Mouse (Mus musculus): ENCODE measurements around the gene Serpinb6a. TPM values are rescaled to one million over a fixed set of nuclear protein-coding genes. Genes with fewer than 3 reads are reported as not detected.
"Not testable (repeated sequence)": the region's sequence is repeated elsewhere in the genome, so short reads cannot be mapped to it uniquely, and the experiment has no call there.

Serpinb6a gene
- total and polyA plus RNA-seq, 3 experiments = 4.4 to 22.5 (median 5.8) TPM

DNA sequence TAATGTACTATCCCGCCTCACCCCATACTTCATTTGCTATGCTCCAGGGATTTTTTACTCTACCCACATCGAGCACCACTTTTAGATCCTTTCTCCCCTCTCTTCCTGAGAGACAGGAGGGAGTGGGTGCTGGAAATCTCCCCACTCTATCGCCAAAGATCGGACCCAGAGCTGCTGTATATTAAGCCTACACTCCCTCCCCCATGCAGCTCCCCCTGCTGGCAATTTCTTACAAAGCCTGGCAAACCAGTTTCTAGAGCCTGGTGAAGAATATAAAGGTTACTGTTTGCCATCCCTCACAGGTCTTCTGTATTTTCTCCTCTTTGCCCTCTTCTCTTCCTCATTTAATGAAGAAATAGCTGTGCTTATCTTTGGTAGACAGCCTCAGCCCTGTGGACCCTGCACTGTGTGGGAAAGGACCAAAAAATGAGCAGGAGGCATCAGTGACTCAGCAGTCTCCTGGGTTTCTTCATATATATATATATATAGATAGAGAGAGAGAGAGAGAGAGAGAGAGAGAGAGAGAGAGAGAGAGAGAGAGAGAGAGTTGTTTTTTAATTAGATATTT is 60.3 kb downstream of the Serpinb6a start:
- no peak overlapping the region for H3K9ac ChIP-seq (ENCODE audit: insufficient read depth, low read depth)
- dilution Hi-C loops (cut with MboI; ENCODE audit: extremely low pct_ligation_motif_present, extremely low pct_unique_long_range_greater_than_20kb, low sequenced_read_pairs) = no loop called here
- no peak overlapping the region for H3K4me3 ChIP-seq (replicated peaks in 1 of 3; ENCODE audit: low read depth in 2 of 3, low read length in 2 of 3, poor library complexity in 1 of 3)
- peak; percentile 35 for DNase-seq (ENCODE audit: extremely low read depth)
- H3K9me3 ChIP-seq (replicated peaks; ENCODE audit: low read length) = no peaks in the 10 kb centered on the region
- H3K27ac ChIP-seq (ENCODE audit: insufficient read depth, low read depth) = no peak overlapping the region
- H3K79me2 ChIP-seq (replicated peaks; ENCODE audit: control insufficient read depth, extremely low read depth, insufficient read depth, poor library complexity, severe bottlenecking) = no peaks in the 10 kb centered on the region
- no peaks in the 10 kb centered on the region for H3K36me3 ChIP-seq (replicated peaks in 1 of 2; ENCODE audit: control insufficient read depth in 1 of 2, insufficient read depth in 1 of 2, low read length in 1 of 2)
- in situ Hi-C loops (cut with MboI; ENCODE audit: low pct_ligation_motif_present, low pct_unique_long_range_greater_than_20kb, low sequenced_read_pairs) = no loop called here
- TF ChIP-seq CHD1 (IDR thresholded peaks at IDR 0.05; ENCODE audit: low read depth, low read length) (no peak), GABPA (IDR thresholded peaks at IDR 0.05; ENCODE audit: insufficient replicate concordance, low read depth, low read length) (no peak), JUND (conservative IDR thresholded peaks at IDR 0.05; ENCODE audit: low read depth, low read length) (no peak), CTCF (conservative IDR thresholded peaks at IDR 0.05 in 1 of 2, IDR thresholded peaks at IDR 0.05 in 1 of 2; ENCODE audit: low read depth in 2 of 2, low read length in 2 of 2) (peak; percentile 50 to 69), EP300 (IDR thresholded peaks at IDR 0.05; ENCODE audit: low read length) (no peak), MAX (IDR thresholded peaks at IDR 0.05; ENCODE audit: low read length) (no peak), SMC3 (IDR thresholded peaks at IDR 0.05; ENCODE audit: low read depth, low read length) (peak; percentile 39), RAD21 (IDR thresholded peaks at IDR 0.05; ENCODE audit: low read depth, low read length) (peak; percentile 6), ZNF384 (IDR thresholded peaks at IDR 0.05; ENCODE audit: low read depth, low read length) (no peak), NELFE (IDR thresholded peaks at IDR 0.05; ENCODE audit: low read depth, low read length) (no peak)
- no peaks in the 10 kb centered on the region for H3K4me1 ChIP-seq (ENCODE audit: control insufficient read depth in 1 of 2, insufficient read depth in 2 of 2)
- 0 out of 2 replicates have a peak overlapping the region, but pooled peaks have one; percentile 13 for H3K4me2 ChIP-seq (ENCODE audit: insufficient read depth, low read depth, poor library complexity, severe bottlenecking)
- H3K27me3 ChIP-seq (replicated peaks) = no peaks in the 10 kb centered on the region

DNA sequence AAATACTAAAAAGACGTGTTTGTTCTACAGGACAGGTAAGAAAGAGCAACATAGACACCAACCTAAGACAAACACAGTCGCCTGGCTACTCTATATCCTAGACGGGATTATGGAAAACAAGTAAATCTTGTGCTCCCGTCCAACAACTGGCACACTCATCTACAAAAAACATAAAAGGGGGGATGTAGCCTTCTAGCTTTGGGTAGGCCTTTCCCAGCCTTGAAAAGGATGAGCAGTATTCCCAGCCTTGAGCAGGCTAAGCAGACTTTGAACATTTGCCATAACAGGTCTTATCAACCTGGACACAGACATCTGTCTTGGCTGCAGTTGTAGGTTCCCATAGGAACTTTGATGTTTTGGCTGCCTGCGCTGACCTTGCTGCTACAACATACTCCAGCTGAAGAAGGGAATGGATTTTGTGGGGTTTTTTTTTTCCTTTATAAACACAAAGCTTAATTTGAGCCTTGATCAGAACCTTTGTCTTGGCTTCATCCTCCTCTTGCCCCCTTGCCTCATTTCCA is 61.2 kb downstream of the Serpinb6a start:
- DNase-seq (ENCODE audit: extremely low read depth) = no peak

DNA sequence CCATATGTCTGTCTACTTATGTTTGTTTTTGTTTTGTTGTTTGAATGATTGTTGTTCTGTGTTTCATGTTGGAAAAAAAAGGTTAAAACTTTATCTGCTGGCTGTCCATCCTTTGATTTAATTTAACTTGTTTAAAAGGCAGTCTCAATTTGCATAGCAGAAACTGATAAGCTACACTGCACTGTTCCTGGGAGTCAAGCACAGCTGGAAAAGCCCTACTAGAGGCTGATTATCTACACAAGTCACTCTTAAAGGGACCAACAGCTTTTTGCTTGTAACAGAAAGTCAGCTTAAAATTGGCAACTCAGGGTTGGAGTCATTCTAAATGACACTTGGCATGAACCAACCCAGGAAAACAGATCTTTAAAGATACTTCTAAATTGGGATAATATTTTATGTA is 65.0 kb downstream of the Serpinb6a start:
- H3K9ac ChIP-seq (ENCODE audit: insufficient read depth, low read depth); H3K4me3 ChIP-seq (replicated peaks in 1 of 3; ENCODE audit: low read depth in 2 of 3, low read length in 2 of 3, poor library complexity in 1 of 3); H3K79me2 ChIP-seq (replicated peaks; ENCODE audit: control insufficient read depth, extremely low read depth, insufficient read depth, poor library complexity, severe bottlenecking); H3K4me1 ChIP-seq (ENCODE audit: control insufficient read depth in 1 of 2, insufficient read depth in 2 of 2); H3K9me3 ChIP-seq (replicated peaks; ENCODE audit: low read length); dilution Hi-C loops (cut with MboI; ENCODE audit: extremely low pct_ligation_motif_present, extremely low pct_unique_long_range_greater_than_20kb, low sequenced_read_pairs); H3K36me3 ChIP-seq (replicated peaks in 1 of 2; ENCODE audit: control insufficient read depth in 1 of 2, insufficient read depth in 1 of 2, low read length in 1 of 2); H3K27me3 ChIP-seq (replicated peaks); H3K27ac ChIP-seq (ENCODE audit: insufficient read depth, low read depth); DNase-seq (ENCODE audit: extremely low read depth); H3K4me2 ChIP-seq (ENCODE audit: insufficient read depth, low read depth, poor library complexity, severe bottlenecking); in situ Hi-C loops (cut with MboI; ENCODE audit: low pct_ligation_motif_present, low pct_unique_long_range_greater_than_20kb, low sequenced_read_pairs): not testable (repeated sequence)

More for the DNA sequence above, 61.2 kb downstream of the Serpinb6a start:
- Histone ChIP-seq H3K27ac (ENCODE audit: insufficient read depth, low read depth) (no peak overlapping the region), H3K27me3 (replicated peaks) (no peaks in the 10 kb centered on the region), H3K9me3 (replicated peaks; ENCODE audit: low read length) (no peaks in the 10 kb centered on the region), H3K4me3 (replicated peaks in 1 of 3; ENCODE audit: low read depth in 2 of 3, low read length in 2 of 3, poor library complexity in 1 of 3) (no peak overlapping the region), H3K4me2 (ENCODE audit: insufficient read depth, low read depth, poor library complexity, severe bottlenecking) (no peak overlapping the region), H3K36me3 (replicated peaks in 1 of 2; ENCODE audit: control insufficient read depth in 1 of 2, insufficient read depth in 1 of 2, low read length in 1 of 2) (no peaks in the 10 kb centered on the region), H3K79me2 (replicated peaks; ENCODE audit: control insufficient read depth, extremely low read depth, insufficient read depth, poor library complexity, severe bottlenecking) (no peaks in the 10 kb centered on the region), H3K9ac (ENCODE audit: insufficient read depth, low read depth) (no peak overlapping the region), H3K4me1 (ENCODE audit: control insufficient read depth in 1 of 2, insufficient read depth in 2 of 2) (no peaks in the 10 kb centered on the region)
- in situ Hi-C loops (cut with MboI; ENCODE audit: low pct_ligation_motif_present, low pct_unique_long_range_greater_than_20kb, low sequenced_read_pairs) = no loop called here
- TF ChIP-seq TCF12 (IDR thresholded peaks at IDR 0.05; ENCODE audit: low read depth, low read length) (no peak), ETS1 (conservative IDR thresholded peaks at IDR 0.05; ENCODE audit: low read depth, low read length) (no peak), RAD21 (IDR thresholded peaks at IDR 0.05; ENCODE audit: low read depth, low read length) (no peak), CTCF (conservative IDR thresholded peaks at IDR 0.05 in 1 of 2, IDR thresholded peaks at IDR 0.05 in 1 of 2; ENCODE audit: low read depth in 2 of 2, low read length in 2 of 2) (no peak), JUND (conservative IDR thresholded peaks at IDR 0.05; ENCODE audit: low read depth, low read length) (no peak), ZMIZ1 (IDR thresholded peaks at IDR 0.05; ENCODE audit: low read depth, low read length) (no peak), USF2 (conservative IDR thresholded peaks at IDR 0.05; ENCODE audit: low read depth, low read length) (no peak), SMC3 (IDR thresholded peaks at IDR 0.05; ENCODE audit: low read depth, low read length) (no peak), ZKSCAN1 (IDR thresholded peaks at IDR 0.05; ENCODE audit: borderline replicate concordance, low read depth, low read length) (no peak)
- dilution Hi-C loops (cut with MboI; ENCODE audit: extremely low pct_ligation_motif_present, extremely low pct_unique_long_range_greater_than_20kb, low sequenced_read_pairs) = no loop called here
